Mouse (Mus musculus): Measurements from ENCODE around the gene Auts2.

DNA sequence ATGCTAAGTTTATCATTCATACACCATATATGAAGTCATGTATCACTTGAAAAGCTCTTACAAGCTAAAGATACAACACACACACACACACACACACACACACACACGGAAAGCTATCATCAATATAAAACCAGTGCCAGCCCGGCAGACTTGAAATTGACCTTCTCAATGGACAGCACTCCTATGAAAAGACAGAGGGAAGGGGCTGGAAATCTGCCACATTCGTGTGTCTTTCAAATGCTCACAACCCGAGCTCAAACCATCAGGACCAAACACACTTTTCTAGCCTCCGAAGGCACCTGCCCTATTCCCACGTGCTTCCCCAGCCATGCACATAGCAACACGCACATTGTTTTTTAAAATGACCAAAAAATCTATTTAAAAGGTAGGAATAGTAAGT, 308.7 kb downstream of the Auts2 start:
- no peak for TF ChIP-seq NRF1 (IDR thresholded peaks at IDR 0.05; ENCODE audit: low read depth, low read length)
- no peak for TF ChIP-seq CTCF (conservative IDR thresholded peaks at IDR 0.05 in 1 of 2, IDR thresholded peaks at IDR 0.05 in 1 of 2; ENCODE audit: low read depth in 2 of 2, low read length in 2 of 2)
- no peak for TF ChIP-seq UBTF (IDR thresholded peaks at IDR 0.05; ENCODE audit: low read depth, low read length)
- no peak for TF ChIP-seq HCFC1 (IDR thresholded peaks at IDR 0.05; ENCODE audit: low read depth, low read length)
- TF ChIP-seq CHD1 (IDR thresholded peaks at IDR 0.05; ENCODE audit: low read depth, low read length): no peak
- no peak for TF ChIP-seq USF1 (IDR thresholded peaks at IDR 0.05; ENCODE audit: low read depth, low read length)
- no peak for TF ChIP-seq USF2 (conservative IDR thresholded peaks at IDR 0.05; ENCODE audit: low read depth, low read length)
- no peak for TF ChIP-seq POLR2A (IDR thresholded peaks at IDR 0.05; ENCODE audit: low read depth, low read length)
- no peak for TF ChIP-seq ZC3H11A (IDR thresholded peaks at IDR 0.05; ENCODE audit: low read depth, low read length)
- TF ChIP-seq MAZ (IDR thresholded peaks at IDR 0.05; ENCODE audit: low read depth, low read length): no peak
- TF ChIP-seq MXI1 (IDR thresholded peaks at IDR 0.05; ENCODE audit: low read depth, low read length): no peak
- TF ChIP-seq ELF1 (IDR thresholded peaks at IDR 0.05; ENCODE audit: low read depth, low read length): no peak
- no peak for TF ChIP-seq MYC (IDR thresholded peaks at IDR 0.05; ENCODE audit: low read depth, low read length)
- TF ChIP-seq JUN (IDR thresholded peaks at IDR 0.05; ENCODE audit: insufficient read depth, low read depth, low read length): no peak

Data from CH12.LX (cell line).